Mouse (Mus musculus) kidney, adult 2 months (tissue): ENCODE measurements at regions not wholly inside any gene's neighbourhood (a gene's known extent, or its start where the extent isn't known, plus 50 kb on each side); places are given as distances from the start of the nearest gene placed in this dataset.

Source experiments
- DNase-seq: peaks from one replicate; pipeline ENCODE4 v3.0.0; 2021
- H3K27ac ChIP-seq: fragments of 200-500 bp; 2 replicates; pipeline ENCODE4 v1.5.1; 2012; ENCODE audit warnings: low read depth, low read length, control low read depth, inconsistent platforms; ENCODE audit not compliant: insufficient read depth
- H3K27me3 ChIP-seq: fragments of 200-500 bp; replicated peaks from 2 replicates; pipeline ENCODE4 v1.6.1; 2012; ENCODE audit warnings: mild to moderate bottlenecking, moderate library complexity, low read length, inconsistent platforms; ENCODE audit not compliant: control insufficient read depth, insufficient read depth
- H3K36me3 ChIP-seq: fragments of 200-500 bp; 2 replicates; pipeline ENCODE4 v1.6.1; 2012; ENCODE audit warnings: mild to moderate bottlenecking, moderate library complexity, low read length, inconsistent platforms; ENCODE audit not compliant: control insufficient read depth, insufficient read depth
- H3K4me1 ChIP-seq: fragments of 200-500 bp; 2 replicates; pipeline ENCODE4 v1.6.1; 2011; ENCODE audit warnings: low read length; ENCODE audit not compliant: control insufficient read depth, insufficient read depth
- H3K4me3 ChIP-seq: fragments of 200-500 bp; 2 replicates; pipeline ENCODE4 v1.5.1; 2011; ENCODE audit warnings: mild to moderate bottlenecking, low read depth, low read length, control low read depth; ENCODE audit not compliant: insufficient read depth
- CTCF ChIP-seq: fragments of 200-500 bp; conservative IDR thresholded peaks from 2 replicates; pipeline ENCODE4 v1.5.1; 2011; ENCODE audit warnings: low read depth, mild to moderate bottlenecking, control low read depth, low read length, moderate library complexity, mixed read lengths; ENCODE audit not compliant: insufficient read depth, insufficient read length
- POLR2A ChIP-seq: fragments of 200-500 bp; IDR thresholded peaks from one replicate; pipeline ENCODE4 v1.6.1; 2011; ENCODE audit warnings: low read depth, low read length, control low read depth
- WGBS: fragments of 180-500 bp; shearing (Covaris S2); methylation state at CpG from one replicate; pipeline ENCODE4 v1.1.7; 2018; 5-methylcytosine and 5-hydroxymethylcytosine counted together

GRCm38 (mm10) chr1:137670650-137671049 lies 504.9 kb downstream of the Ptprc start:
- Histone ChIP-seq H3K27me3 (no peaks in the 10 kb centered on the region), H3K36me3 (no peaks in the 10 kb centered on the region), H3K4me3 (no peak overlapping the region), H3K4me1 (no peaks in the 10 kb centered on the region), H3K27ac (no peak overlapping the region)
- TF ChIP-seq CTCF (no peak), POLR2A (no peak)
- 62% methylated on average over 5 of the region's 5 CpGs for WGBS
- no peak for DNase-seq

GRCm38 (mm10) chr1:137669849-137670248 lies 505.7 kb downstream of the Ptprc start:
- H3K36me3 ChIP-seq, result no peaks in the 10 kb centered on the region
- no peak for TF ChIP-seq CTCF
- TF ChIP-seq POLR2A, result no peak
- no peak overlapping the region for H3K27ac ChIP-seq
- 66% methylated on average over 3 of the region's 3 CpGs for WGBS
- H3K4me1 ChIP-seq, result no peaks in the 10 kb centered on the region
- H3K4me3 ChIP-seq, result no peak overlapping the region
- no peaks in the 10 kb centered on the region for H3K27me3 ChIP-seq
- no peak for DNase-seq

GRCm38 (mm10) chr1:137658141-137658540 lies 517.4 kb downstream of the Ptprc start:
- Histone ChIP-seq H3K27me3 (no peaks in the 10 kb centered on the region), H3K27ac (no peak overlapping the region), H3K4me3 (no peak overlapping the region), H3K36me3 (no peaks in the 10 kb centered on the region), H3K4me1 (no peaks in the 10 kb centered on the region)
- 97% methylated on average over 1 of the region's 1 CpGs for WGBS
- TF ChIP-seq CTCF (no peak), POLR2A (no peak)
- DNase-seq, result no peak

- Histone ChIP-seq H3K27ac (peak overlapping the region; percentile 56; the same call in 1 of the 2 replicates), H3K4me3 (no peak overlapping the region), H3K4me1 (no peaks in the 10 kb centered on the region), H3K27me3 (no peaks in the 10 kb centered on the region), H3K36me3 (no peaks in the 10 kb centered on the region)
- WGBS, result 45% methylated on average over 6 of the region's 6 CpGs
- no peak for TF ChIP-seq POLR2A
- no peak for TF ChIP-seq CTCF
- DNase-seq, result peak; percentile 85
Measured at GRCm38 (mm10) chr1:137656900-137657458, 518.5 kb downstream of the Ptprc start.

GRCm38 (mm10) chr1:137654171-137654570 lies 521.3 kb downstream of the Ptprc start:
- no peak overlapping the region for H3K27ac ChIP-seq
- H3K36me3 ChIP-seq, result no peaks in the 10 kb centered on the region
- no peak overlapping the region for H3K4me3 ChIP-seq
- TF ChIP-seq POLR2A, result no peak
- no peaks in the 10 kb centered on the region for H3K4me1 ChIP-seq
- DNase-seq, result no peak
- WGBS, result 64% methylated on average over 4 of the region's 4 CpGs
- no peaks in the 10 kb centered on the region for H3K27me3 ChIP-seq

GRCm38 (mm10) chr1:137653495-137653894 lies 522.0 kb downstream of the Ptprc start:
- DNase-seq, result peak; percentile 78
- Histone ChIP-seq H3K4me3 (no peak overlapping the region), H3K36me3 (no peaks in the 10 kb centered on the region), H3K4me1 (no peaks in the 10 kb centered on the region), H3K27me3 (no peaks in the 10 kb centered on the region), H3K27ac (no peak overlapping the region)
- TF ChIP-seq CTCF, result no peak
- TF ChIP-seq POLR2A, result no peak
- WGBS, result 70% methylated on average over 5 of the region's 5 CpGs

GRCm38 (mm10) chr1:137650629-137651028 lies 524.9 kb downstream of the Ptprc start:
- Histone ChIP-seq H3K4me3 (no peak overlapping the region), H3K4me1 (no peaks in the 10 kb centered on the region), H3K27ac (no peak overlapping the region), H3K27me3 (no peaks in the 10 kb centered on the region), H3K36me3 (no peaks in the 10 kb centered on the region)
- 38% methylated on average over 3 of the region's 3 CpGs for WGBS
- TF ChIP-seq POLR2A, result no peak
- no peak for TF ChIP-seq CTCF
- no peak for DNase-seq

- TF ChIP-seq POLR2A (no peak), CTCF (no peak)
- 5% methylated on average over 2 of the region's 2 CpGs for WGBS
- Histone ChIP-seq H3K4me1 (no peaks in the 10 kb centered on the region), H3K27ac (no peak overlapping the region), H3K4me3 (no peak overlapping the region), H3K36me3 (no peaks in the 10 kb centered on the region), H3K27me3 (no peaks in the 10 kb centered on the region)
- DNase-seq, result peak; percentile 12
Measured at GRCm38 (mm10) chr1:137650082-137650481, 525.4 kb downstream of the Ptprc start.
